Mouse (Mus musculus): ENCODE results near the gene Rpl27a. TPM values are rescaled to one million over a fixed set of nuclear protein-coding genes. Genes with fewer than 3 reads are reported as not detected.

The Rpl27a gene
- polyA plus RNA-seq (2014; fragmentation: Nextera tagmentation; extraction: Ambion mirVana) = 88.2 and 106 TPM in 2 replicates

- WGBS (ENCODE audit: insufficient replicate concordance) = under 1% methylated on average over 71 of the region's 72 CpGs
- Histone ChIP-seq H3K4me1 (ENCODE audit: control insufficient read depth, insufficient read depth, low read length) (peaks cover 9% of the 10 kb centered on the region; the same call in 1 of the 2 replicates), H3K9ac (ENCODE audit: low read depth, low read length) (peak within 1 kb of the TSS; percentile 96), H3K36me3 (ENCODE audit: control insufficient read depth, insufficient read depth, low read length) (peaks cover 25% of the 10 kb centered on the region), H3K27ac (ENCODE audit: low read depth, low read length) (peak within 1 kb of the TSS; percentile 97), H3K4me3 (ENCODE audit: low read depth, low read length) (peak within 1 kb of the TSS; percentile 83), H3K27me3 (ENCODE audit: control insufficient read depth, insufficient read depth, low read length) (no peaks in the 10 kb centered on the region), H3K9me3 (replicated peaks; ENCODE audit: control insufficient read depth, low read length) (no peaks in the 10 kb centered on the region), H3K4me2 (peak within 1 kb of the TSS; percentile 86)
- peak; percentile 91 for ATAC-seq (replicated peaks; ENCODE audit: insufficient number of reproducible peaks, low FRiP score, low TSS enrichment)
Measured at GRCm38 (mm10) chr7:109518838-109519696, at the start of gene Rpl27a. Gene Rpl27a, plus strand, starts transcription at chr7:109519147.

GRCm38 (mm10) chr7:109470700-109471099, 48.2 kb upstream of the Rpl27a start:
- ATAC-seq (replicated peaks; ENCODE audit: insufficient number of reproducible peaks, low FRiP score, low TSS enrichment) = no peak
- Histone ChIP-seq H3K4me1 (ENCODE audit: control insufficient read depth, insufficient read depth, low read length) (0 out of 2 replicates have a peak, but pooled peaks cover 3% of the 10 kb centered on the region), H3K4me2 (no peak overlapping the region), H3K9me3 (replicated peaks; ENCODE audit: control insufficient read depth, low read length) (no peaks in the 10 kb centered on the region), H3K4me3 (ENCODE audit: low read depth, low read length) (no peak overlapping the region), H3K27me3 (ENCODE audit: control insufficient read depth, insufficient read depth, low read length) (no peaks in the 10 kb centered on the region), H3K36me3 (ENCODE audit: control insufficient read depth, insufficient read depth, low read length) (no peaks in the 10 kb centered on the region), H3K9ac (ENCODE audit: low read depth, low read length) (no peak overlapping the region), H3K27ac (ENCODE audit: low read depth, low read length) (no peak overlapping the region)
- 61% methylated on average over 4 of the region's 4 CpGs for WGBS (ENCODE audit: insufficient replicate concordance)

- no peaks in the 10 kb centered on the region for H3K27me3 ChIP-seq (ENCODE audit: control insufficient read depth, insufficient read depth, low read length)
- WGBS (ENCODE audit: insufficient replicate concordance) = 54% methylated on average over 3 of the region's 3 CpGs
- no peaks in the 10 kb centered on the region for H3K9me3 ChIP-seq (replicated peaks; ENCODE audit: control insufficient read depth, low read length)
- H3K27ac ChIP-seq (ENCODE audit: low read depth, low read length) = no peak overlapping the region
- H3K9ac ChIP-seq (ENCODE audit: low read depth, low read length) = no peak overlapping the region
- no peak overlapping the region for H3K4me2 ChIP-seq
- no peaks in the 10 kb centered on the region for H3K36me3 ChIP-seq (ENCODE audit: control insufficient read depth, insufficient read depth, low read length)
- peaks cover 4% of the 10 kb centered on the region; the same call in 1 of the 2 replicates for H3K4me1 ChIP-seq (ENCODE audit: control insufficient read depth, insufficient read depth, low read length)
- no peak for ATAC-seq (replicated peaks; ENCODE audit: insufficient number of reproducible peaks, low FRiP score, low TSS enrichment)
- no peak overlapping the region for H3K4me3 ChIP-seq (ENCODE audit: low read depth, low read length)
Measured at GRCm38 (mm10) chr7:109477926-109478325, 41.0 kb upstream of the Rpl27a start.

- H3K4me2 ChIP-seq = no peak overlapping the region
- no peak overlapping the region for H3K9ac ChIP-seq (ENCODE audit: low read depth, low read length)
- no peak overlapping the region for H3K27ac ChIP-seq (ENCODE audit: low read depth, low read length)
- ATAC-seq (replicated peaks; ENCODE audit: insufficient number of reproducible peaks, low FRiP score, low TSS enrichment) = no peak
- H3K4me3 ChIP-seq (ENCODE audit: low read depth, low read length) = no peak overlapping the region
- no peaks in the 10 kb centered on the region for H3K36me3 ChIP-seq (ENCODE audit: control insufficient read depth, insufficient read depth, low read length)
- WGBS (ENCODE audit: insufficient replicate concordance) = 30% methylated on average over 7 of the region's 7 CpGs
- no peaks in the 10 kb centered on the region for H3K9me3 ChIP-seq (replicated peaks; ENCODE audit: control insufficient read depth, low read length)
- peaks cover 4% of the 10 kb centered on the region; the same call in 1 of the 2 replicates for H3K4me1 ChIP-seq (ENCODE audit: control insufficient read depth, insufficient read depth, low read length)
- no peaks in the 10 kb centered on the region for H3K27me3 ChIP-seq (ENCODE audit: control insufficient read depth, insufficient read depth, low read length)
Measured at GRCm38 (mm10) chr7:109480765-109481197, 38.2 kb upstream of the Rpl27a start.

- H3K9ac ChIP-seq (ENCODE audit: low read depth, low read length) = no peak overlapping the region
- no peak for ATAC-seq (replicated peaks; ENCODE audit: insufficient number of reproducible peaks, low FRiP score, low TSS enrichment)
- WGBS (ENCODE audit: insufficient replicate concordance) = 57% methylated on average over 5 of the region's 5 CpGs
Measured at GRCm38 (mm10) chr7:109484221-109484620, 34.7 kb upstream of the Rpl27a start.

GRCm38 (mm10) chr7:109492616-109493318, 26.2 kb upstream of the Rpl27a start:
- H3K4me2 ChIP-seq = peak overlapping the region; percentile 56; the same call in 1 of the 2 replicates
- H3K9ac ChIP-seq (ENCODE audit: low read depth, low read length) = no peak overlapping the region
- WGBS (ENCODE audit: insufficient replicate concordance) = 51% methylated on average over 18 of the region's 18 CpGs
- H3K27me3 ChIP-seq (ENCODE audit: control insufficient read depth, insufficient read depth, low read length) = peaks cover 26% of the 10 kb centered on the region
- no peak for ATAC-seq (replicated peaks; ENCODE audit: insufficient number of reproducible peaks, low FRiP score, low TSS enrichment)
- no peaks in the 10 kb centered on the region for H3K9me3 ChIP-seq (replicated peaks; ENCODE audit: control insufficient read depth, low read length)
- H3K4me3 ChIP-seq (ENCODE audit: low read depth, low read length) = no peak overlapping the region
- no peaks in the 10 kb centered on the region for H3K36me3 ChIP-seq (ENCODE audit: control insufficient read depth, insufficient read depth, low read length)
- peaks cover 4% of the 10 kb centered on the region; the same call in 1 of the 2 replicates for H3K4me1 ChIP-seq (ENCODE audit: control insufficient read depth, insufficient read depth, low read length)
- no peak overlapping the region for H3K27ac ChIP-seq (ENCODE audit: low read depth, low read length)

More at GRCm38 (mm10) chr7:109484221-109484620, 34.7 kb upstream of the Rpl27a start:
- no peak overlapping the region for H3K27ac ChIP-seq (ENCODE audit: low read depth, low read length)
- no peak overlapping the region for H3K4me2 ChIP-seq
- H3K4me1 ChIP-seq (ENCODE audit: control insufficient read depth, insufficient read depth, low read length) = no peaks in the 10 kb centered on the region
- no peak overlapping the region for H3K4me3 ChIP-seq (ENCODE audit: low read depth, low read length)
- H3K9me3 ChIP-seq (replicated peaks; ENCODE audit: control insufficient read depth, low read length) = no peaks in the 10 kb centered on the region
- no peaks in the 10 kb centered on the region for H3K36me3 ChIP-seq (ENCODE audit: control insufficient read depth, insufficient read depth, low read length)
- no peaks in the 10 kb centered on the region for H3K27me3 ChIP-seq (ENCODE audit: control insufficient read depth, insufficient read depth, low read length)

GRCm38 (mm10) chr7:109493319-109494316, 25.3 kb upstream of the Rpl27a start:
- no peak overlapping the region; the same call in 1 of the 2 replicates for H3K9ac ChIP-seq (ENCODE audit: low read depth, low read length)

More at GRCm38 (mm10) chr7:109493319-109494316, 25.3 kb upstream of the Rpl27a start:
- Histone ChIP-seq H3K4me1 (ENCODE audit: control insufficient read depth, insufficient read depth, low read length) (peaks cover 4% of the 10 kb centered on the region; the same call in 1 of the 2 replicates), H3K9me3 (replicated peaks; ENCODE audit: control insufficient read depth, low read length) (no peaks in the 10 kb centered on the region), H3K36me3 (ENCODE audit: control insufficient read depth, insufficient read depth, low read length) (no peaks in the 10 kb centered on the region), H3K27me3 (ENCODE audit: control insufficient read depth, insufficient read depth, low read length) (peaks cover 26% of the 10 kb centered on the region), H3K27ac (ENCODE audit: low read depth, low read length) (no peak overlapping the region), H3K4me2 (peak overlapping the region; percentile 56), H3K4me3 (ENCODE audit: low read depth, low read length) (peak overlapping the region; percentile 26)
- no peak for ATAC-seq (replicated peaks; ENCODE audit: insufficient number of reproducible peaks, low FRiP score, low TSS enrichment)
- 18% methylated on average over 21 of the region's 21 CpGs for WGBS (ENCODE audit: insufficient replicate concordance)

Data from heart, embryonic 11.5 days (tissue).